Mouse (Mus musculus): ENCODE measurements around the gene Tmem126b. TPM values are rescaled to one million over a fixed set of nuclear protein-coding genes. Genes with fewer than 3 reads are reported as not detected.

Gene Tmem126b
- total RNA-seq, 2 experiments from 2014 or later = 10.9 to 15.4 TPM

DNA sequence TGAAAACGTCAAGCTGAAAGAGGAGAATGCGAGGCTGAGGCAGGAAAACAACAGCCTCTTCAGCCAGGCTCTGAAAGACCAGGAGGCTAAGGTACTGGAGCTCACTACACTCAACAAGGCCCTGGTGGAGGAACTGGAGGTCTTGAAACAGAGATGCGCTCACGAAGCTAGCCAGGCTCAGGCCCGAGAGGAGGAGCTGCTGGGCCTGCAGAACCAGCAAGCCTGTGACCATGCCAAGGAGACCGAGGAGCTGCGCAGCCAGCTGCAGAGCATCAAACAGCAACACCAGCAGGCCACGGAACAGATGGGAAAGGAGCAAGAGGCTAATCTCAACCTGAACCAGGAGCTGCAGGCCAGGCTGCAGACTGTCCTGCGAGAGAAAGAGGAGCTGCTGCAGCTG, 48.8 kb downstream of the Tmem126b start:
- no peak for ATAC-seq (replicated peaks; ENCODE audit: low FRiP score, low TSS enrichment, poor library complexity, severe bottlenecking)

DNA sequence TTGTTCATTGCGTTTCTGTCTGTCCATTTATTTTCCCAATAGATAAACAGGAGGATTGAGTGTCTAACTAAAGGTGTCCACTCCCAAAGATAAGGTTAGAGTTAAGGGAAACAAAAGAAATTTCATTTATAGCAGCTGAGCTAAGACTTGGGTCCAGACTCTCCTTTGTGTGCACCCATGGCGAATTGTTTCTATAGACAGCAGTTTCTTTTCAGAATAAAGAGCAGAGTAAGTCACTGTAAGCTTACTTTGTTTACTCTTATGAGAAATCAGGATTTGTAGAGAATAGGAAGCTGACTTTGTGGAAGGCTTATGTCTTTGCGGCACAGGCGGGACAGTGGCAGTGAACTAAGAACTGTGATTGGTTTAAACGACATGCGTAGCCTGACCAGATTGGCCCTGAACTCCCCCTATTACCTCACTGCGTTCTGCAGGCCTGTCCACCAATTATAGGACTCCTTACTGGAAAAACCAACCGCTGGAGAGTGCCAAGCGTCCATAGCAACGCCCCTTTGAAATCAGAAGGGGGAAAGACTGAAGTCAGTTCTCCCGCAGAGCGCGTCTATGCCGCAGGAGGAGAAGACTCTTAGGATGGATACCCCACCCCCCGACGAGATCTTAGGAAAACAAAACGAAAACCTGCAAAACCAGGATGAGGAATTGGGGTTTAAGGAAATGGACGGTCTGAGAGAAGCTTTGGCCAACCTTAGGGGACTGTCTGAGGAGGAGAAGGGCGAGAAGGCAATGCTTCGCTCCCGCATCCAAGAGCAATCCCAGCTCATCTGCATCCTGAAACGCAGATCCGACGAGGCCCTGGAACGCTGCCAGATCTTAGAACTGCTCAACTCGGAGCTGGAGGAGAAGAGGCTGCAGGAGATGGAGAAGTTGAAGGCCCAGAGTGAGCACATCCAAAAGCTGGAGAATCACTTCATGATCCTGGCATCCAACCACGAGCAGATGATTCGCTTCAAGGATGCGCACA, 49.5 kb downstream of the Tmem126b start, which contains the start of gene Ccdc89:
Gene Ccdc89, plus strand, starts transcription at position 558 of the 982 bp plus-strand sequence.
- ATAC-seq (replicated peaks; ENCODE audit: low FRiP score, low TSS enrichment, poor library complexity, severe bottlenecking) = peak; percentile 99

Other genes starting within 250 kb of the Tmem126b start
- not detected in 2 replicates for gene Ccdc83, start 210.2 kb downstream of the Tmem126b start, total RNA-seq (2014; fragmentation: Nextera tagmentation)
- gene Ccdc83, start 210.2 kb downstream of the Tmem126b start, total RNA-seq (2017) = not detected in 2 replicates
- gene Sytl2, start 173.7 kb downstream of the Tmem126b start, total RNA-seq (2014; fragmentation: Nextera tagmentation) = 1.5 TPM in 1 of 2 replicates, not detected in the other
- gene Sytl2, start 173.7 kb downstream of the Tmem126b start, total RNA-seq (2017) = 0.57 and 1.2 TPM in 2 replicates
- gene Ccdc89, start 49.4 kb downstream of the Tmem126b start, total RNA-seq (2014; fragmentation: Nextera tagmentation) = 0.22 TPM in 1 of 2 replicates, not detected in the other
- gene Ccdc89, start 49.4 kb downstream of the Tmem126b start, total RNA-seq (2017) = not detected in 2 replicates
- 119 and 128 TPM in 2 replicates for gene Crebzf, start 33.3 kb downstream of the Tmem126b start, total RNA-seq (2014; fragmentation: Nextera tagmentation)
- 56.5 and 102 TPM in 2 replicates for gene Crebzf, start 33.3 kb downstream of the Tmem126b start, total RNA-seq (2017)
- gene Tmem126a, start 18.8 kb downstream of the Tmem126b start, total RNA-seq (2014; fragmentation: Nextera tagmentation) = 32.5 and 39.8 TPM in 2 replicates
- 15.6 and 33.1 TPM in 2 replicates for gene Tmem126a, start 18.8 kb downstream of the Tmem126b start, total RNA-seq (2017)
- gene Dlg2, start 671 bp upstream of the Tmem126b start, total RNA-seq (2014; fragmentation: Nextera tagmentation) = 0.10 and 2.1 TPM in 2 replicates
- 0.33 and 2.3 TPM in 2 replicates for gene Dlg2, start 671 bp upstream of the Tmem126b start, total RNA-seq (2017)

Data from megakaryocyte-erythroid progenitor cell, adult 5-6 weeks (primary cell).